Mouse (Mus musculus) lung, embryonic 14.5 days (tissue): ENCODE measurements around the gene Mtmr3. TPM values are rescaled to one million over a fixed set of nuclear protein-coding genes. Genes with fewer than 3 reads are reported as not detected.

Experiments
- ATAC-seq: fragments of 200-750 bp; cut with Nextera tagmentation; 2 replicates; pipeline ENCODE4 v1.8.0; 2017; ENCODE audit warnings: mild to moderate bottlenecking, moderate TSS enrichment, moderate library complexity; ENCODE audit not compliant: insufficient read depth
- DNase-seq: peaks from one replicate; pipeline ENCODE4 v3.0.0-alpha.2; 2015
- H3K27ac ChIP-seq: fragments of 300-500 bp; sonication (generic); 2 replicates; pipeline ENCODE4 v1.5.1; 2014; ENCODE audit warnings: low read depth, mild to moderate bottlenecking, moderate library complexity
- H3K27me3 ChIP-seq: fragments of 300-500 bp; sonication (generic); 2 replicates; pipeline ENCODE4 v1.6.1; 2014; ENCODE audit warnings: low read length, control low read depth; ENCODE audit not compliant: insufficient read depth
- H3K36me3 ChIP-seq: fragments of 300-500 bp; sonication (generic); 2 replicates; pipeline ENCODE4 v1.6.1; 2014; ENCODE audit warnings: control low read depth; ENCODE audit not compliant: insufficient read depth
- H3K4me1 ChIP-seq: fragments of 300-500 bp; sonication (generic); 2 replicates; pipeline ENCODE4 v1.6.1; 2014; ENCODE audit warnings: antibody characterized with exemption, control low read depth; ENCODE audit not compliant: insufficient read depth
- H3K4me2 ChIP-seq: fragments of 300-500 bp; sonication (generic); 2 replicates; pipeline ENCODE4 v1.6.1; 2014; ENCODE audit warnings: mild to moderate bottlenecking
- H3K4me3 ChIP-seq: fragments of 300-500 bp; sonication (generic); 2 replicates; pipeline ENCODE4 v1.5.1; 2014; ENCODE audit warnings: low read depth, low read length
- H3K9ac ChIP-seq: fragments of 300-500 bp; sonication (generic); 2 replicates; pipeline ENCODE4 v1.6.1; 2014
- H3K9me3 ChIP-seq: fragments of 300-500 bp; sonication (generic); 2 replicates; pipeline ENCODE4 v1.6.1; 2016; ENCODE audit warnings: low read depth, low read length, control low read depth
- CTCF ChIP-seq: IDR thresholded peaks from 2 replicates; pipeline ENCODE4 v1.5.1; 2016; ENCODE audit warnings: antibody characterized with exemption, low read depth
- WGBS: fragments of 180-500 bp; shearing (Covaris S2); extraction: QIAGEN DNeasy Blood & Tissue Kit; methylation state at CpG from one replicate; pipeline ENCODE4 v1.1.7; 2014; 5-methylcytosine and 5-hydroxymethylcytosine counted together
- polyA plus RNA-seq: library from polyadenylated mRNA; unstranded; fragments of >200 nt; fragmentation: Nextera tagmentation; extraction: Ambion mirVana; gene quantifications from 2 replicates; pipeline ENCODE4 v1.2.1, GENCODE M21; 2014

Gene Mtmr3
- polyA plus RNA-seq, 1 experiment from 2014 or later: 32.1 TPM

GRCm38 (mm10) chr11:4454895-4455535 lies 139.6 kb downstream of the Mtmr3 start:
- DNase-seq (no peak), ATAC-seq (no peak)
- H3K4me1 ChIP-seq: no peaks in the 10 kb centered on the region
- no peak overlapping the region for H3K4me3 ChIP-seq
- H3K27me3 ChIP-seq: 0 out of 2 replicates have a peak, but pooled peaks cover under 1% of the 10 kb centered on the region
- H3K9ac ChIP-seq: no peak overlapping the region
- no peaks in the 10 kb centered on the region for H3K9me3 ChIP-seq
- H3K27ac ChIP-seq: no peak overlapping the region
- TF ChIP-seq CTCF: no peak
- H3K36me3 ChIP-seq: no peaks in the 10 kb centered on the region
- no peak overlapping the region for H3K4me2 ChIP-seq
- WGBS: 75% methylated on average over 8 of the region's 8 CpGs

DNA sequence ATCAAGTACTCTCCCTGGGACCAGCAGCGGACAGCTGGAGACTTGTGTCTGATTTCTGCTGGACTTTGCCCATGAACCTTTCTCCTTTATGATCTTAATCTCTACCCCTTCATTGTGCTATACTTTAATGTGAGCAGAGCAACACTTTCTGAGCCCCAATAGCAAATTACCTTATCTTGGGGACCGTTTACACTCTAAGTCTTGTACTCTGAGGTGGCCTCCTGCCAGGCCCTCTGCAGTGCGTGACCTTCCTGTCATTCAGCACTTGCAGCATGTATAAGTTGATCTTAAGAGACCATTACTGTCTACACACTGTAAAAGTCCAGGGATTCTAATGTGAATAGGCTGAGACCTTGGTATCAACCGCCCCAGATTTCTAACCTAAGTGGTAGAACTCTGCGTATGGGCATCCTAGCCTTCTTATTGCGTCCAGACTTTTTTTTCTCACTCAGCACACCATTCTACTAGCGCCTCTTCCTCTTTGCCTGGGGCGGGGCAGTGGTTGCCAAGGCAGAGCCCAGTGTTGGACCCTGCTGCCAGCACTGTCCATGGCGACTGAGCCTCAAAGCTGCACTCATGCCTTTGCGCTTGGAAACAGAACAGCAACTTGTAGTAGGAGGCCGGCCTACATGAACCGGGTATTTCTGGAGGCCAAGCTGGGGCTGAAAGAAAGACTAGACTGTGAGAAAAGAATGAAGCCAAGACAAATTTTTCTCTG lies 142.0 kb downstream of the Mtmr3 start:
- H3K27ac ChIP-seq: no peak overlapping the region
- no peak for ATAC-seq
- 78% methylated on average over 12 of the region's 12 CpGs for WGBS

DNA sequence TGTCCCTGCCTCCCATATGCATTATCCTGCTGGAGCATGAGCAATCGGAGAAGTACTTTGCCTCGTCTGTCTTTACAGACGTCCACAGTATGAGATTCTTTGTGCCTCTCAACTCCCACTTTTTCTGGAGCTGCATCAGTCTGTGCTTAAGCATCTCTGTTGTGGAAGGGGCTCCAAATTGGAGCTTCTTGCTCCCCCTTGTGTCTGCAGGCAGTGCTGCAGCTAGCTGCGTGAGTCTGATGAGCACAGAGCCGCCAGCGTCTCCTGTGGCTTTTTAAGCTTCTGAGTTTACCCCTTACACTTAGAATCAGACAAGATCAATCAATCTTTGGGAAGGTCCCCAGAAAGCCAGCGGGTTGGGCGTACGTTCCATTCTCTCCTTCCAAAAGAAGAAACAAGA lies 143.5 kb downstream of the Mtmr3 start:
- H3K4me2 ChIP-seq: no peak overlapping the region
- TF ChIP-seq CTCF: peak; percentile 77
- no peak for ATAC-seq
- H3K27ac ChIP-seq: no peak overlapping the region
- H3K9ac ChIP-seq: no peak overlapping the region
- no peaks in the 10 kb centered on the region for H3K36me3 ChIP-seq
- no peaks in the 10 kb centered on the region for H3K27me3 ChIP-seq
- H3K9me3 ChIP-seq: no peaks in the 10 kb centered on the region
- no peak overlapping the region for H3K4me3 ChIP-seq
- no peaks in the 10 kb centered on the region for H3K4me1 ChIP-seq
- 13% methylated on average over 9 of the region's 9 CpGs for WGBS
- DNase-seq: peak; percentile 88

More for the DNA sequence above, 142.0 kb downstream of the Mtmr3 start:
- no peak overlapping the region for H3K4me2 ChIP-seq
- H3K36me3 ChIP-seq: no peaks in the 10 kb centered on the region
- H3K27me3 ChIP-seq: no peaks in the 10 kb centered on the region
- no peak overlapping the region for H3K4me3 ChIP-seq
- H3K4me1 ChIP-seq: no peaks in the 10 kb centered on the region
- H3K9me3 ChIP-seq: no peaks in the 10 kb centered on the region
- no peak for TF ChIP-seq CTCF
- DNase-seq: no peak
- H3K9ac ChIP-seq: no peak overlapping the region

GRCm38 (mm10) chr11:4446195-4446868 lies 148.3 kb downstream of the Mtmr3 start:
- 87% methylated on average over 9 of the region's 9 CpGs for WGBS
- Histone ChIP-seq H3K4me1 (no peaks in the 10 kb centered on the region), H3K27me3 (no peaks in the 10 kb centered on the region), H3K4me3 (no peak overlapping the region), H3K9me3 (no peaks in the 10 kb centered on the region), H3K27ac (no peak overlapping the region), H3K4me2 (no peak overlapping the region), H3K36me3 (no peaks in the 10 kb centered on the region), H3K9ac (no peak overlapping the region)
- ATAC-seq (no peak), DNase-seq (no peak)
- TF ChIP-seq CTCF: no peak

DNA sequence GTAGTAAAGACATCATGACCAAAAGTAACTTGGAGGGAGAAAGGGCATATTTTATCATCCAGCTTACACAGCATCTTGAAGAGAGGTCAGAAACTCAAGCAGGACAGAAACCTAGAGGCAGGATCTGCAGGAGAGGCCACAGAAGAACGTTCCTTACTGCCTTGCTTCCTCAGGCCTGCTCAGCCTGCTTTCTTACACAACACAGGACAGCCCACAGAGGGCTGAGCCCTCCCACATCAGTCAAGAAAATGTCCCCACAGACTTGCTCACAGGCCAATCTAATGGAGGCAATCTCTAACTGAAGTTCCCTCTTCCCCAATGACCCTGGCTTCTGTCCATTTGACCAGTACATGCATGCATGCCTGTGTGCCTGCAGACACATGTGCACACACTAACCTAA lies 152.4 kb downstream of the Mtmr3 start:
- no peak overlapping the region for H3K4me3 ChIP-seq
- no peaks in the 10 kb centered on the region for H3K4me1 ChIP-seq
- H3K9ac ChIP-seq: no peak overlapping the region
- no peaks in the 10 kb centered on the region for H3K36me3 ChIP-seq
- ATAC-seq (no peak), DNase-seq (no peak)
- H3K9me3 ChIP-seq: no peaks in the 10 kb centered on the region
- no peak overlapping the region for H3K27ac ChIP-seq
- TF ChIP-seq CTCF: no peak
- 42% methylated on average over 1 of the region's 1 CpGs for WGBS
- H3K27me3 ChIP-seq: no peaks in the 10 kb centered on the region
- H3K4me2 ChIP-seq: no peak overlapping the region

- no peaks in the 10 kb centered on the region for H3K27me3 ChIP-seq
- no peaks in the 10 kb centered on the region for H3K9me3 ChIP-seq
- peak; percentile 19 for DNase-seq
- no peak within 1 kb of the TSS for H3K4me3 ChIP-seq
- ATAC-seq: no peak
- TF ChIP-seq CTCF: no peak
- 49% methylated on average over 19 of the region's 19 CpGs for WGBS
- H3K36me3 ChIP-seq: no peaks in the 10 kb centered on the region
- H3K4me2 ChIP-seq: peak within 1 kb of the TSS; percentile 35; the same call in 1 of the 2 replicates
- H3K4me1 ChIP-seq: no peaks in the 10 kb centered on the region
- no peak within 1 kb of the TSS for H3K9ac ChIP-seq
- H3K27ac ChIP-seq: no peak within 1 kb of the TSS
Measured at GRCm38 (mm10) chr11:4440978-4441377, 153.7 kb downstream of the Mtmr3 start, which contains the start of gene Hormad2. Gene Hormad2, minus strand, starts transcription at chr11:4441105.

GRCm38 (mm10) chr11:4438211-4438610 lies 156.5 kb downstream of the Mtmr3 start:
- 58% methylated on average over 2 of the region's 2 CpGs for WGBS
- ATAC-seq: no peak
- no peaks in the 10 kb centered on the region for H3K27me3 ChIP-seq

More at GRCm38 (mm10) chr11:4438211-4438610, 156.5 kb downstream of the Mtmr3 start:
- H3K27ac ChIP-seq: no peak overlapping the region
- no peak for TF ChIP-seq CTCF
- H3K4me1 ChIP-seq: no peaks in the 10 kb centered on the region
- no peak overlapping the region for H3K4me3 ChIP-seq
- no peak for DNase-seq
- no peak overlapping the region for H3K4me2 ChIP-seq
- H3K9ac ChIP-seq: no peak overlapping the region
- no peaks in the 10 kb centered on the region for H3K36me3 ChIP-seq
- no peaks in the 10 kb centered on the region for H3K9me3 ChIP-seq
